In the genomic region with DNA sequence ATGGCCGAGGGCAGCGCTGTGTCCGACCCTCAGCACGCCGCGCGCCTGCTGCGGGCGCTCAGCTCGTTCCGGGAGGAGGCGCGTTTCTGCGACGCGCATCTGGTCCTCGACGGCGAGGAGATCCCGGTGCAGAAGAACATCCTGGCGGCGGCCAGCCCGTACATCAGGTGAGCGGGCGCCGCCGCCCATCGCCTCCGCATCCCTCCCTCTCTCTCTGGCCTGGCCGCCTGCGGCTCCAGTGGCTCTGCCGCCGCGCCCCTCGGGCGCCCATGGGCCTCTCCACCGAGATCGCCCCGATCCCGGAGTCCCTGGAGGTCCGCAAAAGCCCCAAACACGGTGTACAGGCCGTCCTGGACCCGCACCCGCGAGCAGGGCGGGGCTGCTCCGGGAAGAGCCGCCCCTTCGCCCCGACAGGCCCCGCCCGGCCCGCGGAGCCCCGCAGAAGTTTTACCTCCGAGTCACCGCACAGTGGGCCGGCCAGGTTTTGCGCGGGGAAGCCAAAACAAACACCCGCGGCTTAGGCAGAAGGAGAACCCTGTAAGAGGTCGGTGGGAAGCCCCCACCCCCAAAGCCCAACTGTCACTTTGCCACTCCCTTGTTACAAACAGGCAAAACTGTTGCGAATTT, we compare ENCODE assay signal across 8 mouse cellular contexts. TPM values are rescaled to one million over a fixed set of nuclear protein-coding genes. Genes with fewer than 3 reads are reported as not detected.
DNase-seq lines count a peak whose midpoint lies in the region; ATAC-seq and TF ChIP-seq lines count a peak whose summit lies in the region.

Gene Gan (plus strand): TSS at position 1 of the 627 bp plus-strand sequence.

- no peaks in the 10 kb centered on the region for H3K36me3 ChIP-seq in intestine, embryonic 16.5 days (ENCODE audit: control insufficient read depth, insufficient read depth, low read length)

- no peaks in the 10 kb centered on the region for H3K9me3 ChIP-seq in intestine, embryonic 16.5 days (ENCODE audit: control insufficient read depth, low read length)

- H3K4me3 ChIP-seq in cerebellum, adult 2 months (replicated peaks; ENCODE audit: insufficient read depth, low read depth, low read length): peak within 1 kb of the TSS; percentile 70
- H3K4me3 ChIP-seq in intestine, embryonic 16.5 days (ENCODE audit: low read length): peak within 1 kb of the TSS; percentile 99

- peak within 1 kb of the TSS; percentile 97 for H3K9ac ChIP-seq in intestine, embryonic 16.5 days (ENCODE audit: low read depth, low read length)

- peak; percentile 11 for DNase-seq in layer of hippocampus, adult 11-12 months (ENCODE audit: low spot score)
- DNase-seq in layer of hippocampus, adult 9-10 months (ENCODE audit: low spot score): no peak
- DNase-seq in cerebellum, adult 2 months: peak in 1 of 2 experiments; percentile 54
- DNase-seq in gastrocnemius, postnatal 25 days: peak; percentile 24
- DNase-seq in left cerebral cortex, postnatal 36 days (ENCODE audit: low spot score in 2 of 2): peak in 1 of 2 experiments; percentile 31
- peak; percentile 37 for DNase-seq in mesoderm, embryonic 11.5 days (ENCODE audit: low read depth, low spot score)
- DNase-seq in spleen, adult 12 weeks (ENCODE audit: low spot score): peak; percentile 62

- peaks cover 11% of the 10 kb centered on the region; the same call in 1 of the 2 replicates for H3K4me1 ChIP-seq in cerebellum, adult 2 months (ENCODE audit: control insufficient read depth, insufficient read depth, low read length)
- peaks cover 19% of the 10 kb centered on the region for H3K4me1 ChIP-seq in intestine, embryonic 16.5 days (ENCODE audit: control insufficient read depth, insufficient read depth, low read length)

- TF ChIP-seq POLR2A in cerebellum, adult 2 months (IDR thresholded peaks at IDR 0.05; ENCODE audit: borderline replicate concordance, insufficient read depth, low read length): no peak

- TF ChIP-seq CTCF in cerebellum, adult 2 months (IDR thresholded peaks at IDR 0.05; ENCODE audit: borderline replicate concordance, insufficient read depth, low read depth, low read length): no peak

- WGBS in cerebellum, adult 2 months: under 1% methylated on average over 65 of the region's 65 CpGs
- under 1% methylated on average over 65 of the region's 65 CpGs for WGBS in intestine, embryonic 16.5 days

- intact Hi-C loops in left cerebral cortex, postnatal 36 days (cut with DNase I): loop anchor here (10.0 kb wide), 1 partner anchor 163 kb away; the partner anchor contains the start of gene Gcsh

- no peaks in the 10 kb centered on the region for H3K27me3 ChIP-seq in cerebellum, adult 2 months (ENCODE audit: control insufficient read depth, insufficient read depth, low read length)
- no peaks in the 10 kb centered on the region for H3K27me3 ChIP-seq in intestine, embryonic 16.5 days (replicated peaks; ENCODE audit: control insufficient read depth, insufficient read depth, low read length)

- H3K27ac ChIP-seq in cerebellum, adult 2 months (ENCODE audit: insufficient read depth, low read length): peak within 1 kb of the TSS; percentile 47; the same call in 1 of the 2 replicates
- H3K27ac ChIP-seq in intestine, embryonic 16.5 days (ENCODE audit: low read length): peak within 1 kb of the TSS; percentile 86

- peak within 1 kb of the TSS; percentile 76 for H3K4me2 ChIP-seq in intestine, embryonic 16.5 days (ENCODE audit: low read depth, low read length)

- ATAC-seq in intestine, embryonic 16.5 days: peak; percentile 70

RNA-seq across cellular contexts. Expression of gene Gan, which starts in this region (rescaled TPM):
- 7.7 and 8.1 TPM in 2 replicates for polyA plus RNA-seq in cerebellum, adult 2 months (2012; rRNA removed)
- total RNA-seq in gastrocnemius, postnatal 25 days (2021): 1 to 10 TPM; 4.0 to 4.9 TPM
- 1.5 TPM in 2 replicates for polyA plus RNA-seq in intestine, embryonic 16.5 days (2015; fragmentation: Nextera tagmentation; extraction: Ambion mirVana)
- 10 to 100 TPM; 16.3 to 17.0 TPM for total RNA-seq in left cerebral cortex, postnatal 36 days (2021)
